Mouse (Mus musculus) intestine, embryonic 15.5 days (tissue): Measurements from ENCODE around the gene Asna1. TPM values are rescaled to one million over a fixed set of nuclear protein-coding genes. Genes with fewer than 3 reads are reported as not detected.

ENCODE experiments used
- ATAC-seq: fragments of 200-750 bp; cut with Nextera tagmentation; 2 replicates; pipeline ENCODE4 v1.8.0; 2017; ENCODE audit warnings: moderate TSS enrichment, moderate library complexity
- H3K27ac ChIP-seq: fragments of 300-500 bp; sonication (generic); 2 replicates; pipeline ENCODE4 v1.5.1; 2015; ENCODE audit warnings: mild to moderate bottlenecking, inconsistent platforms
- H3K27me3 ChIP-seq: fragments of 300-500 bp; sonication (generic); replicated peaks from 2 replicates; pipeline ENCODE4 v1.6.1; 2015; ENCODE audit warnings: inconsistent platforms
- H3K36me3 ChIP-seq: fragments of 300-500 bp; sonication (generic); 2 replicates; pipeline ENCODE4 v1.6.1; 2015; ENCODE audit warnings: inconsistent platforms
- H3K4me1 ChIP-seq: fragments of 300-500 bp; sonication (generic); replicated peaks from 2 replicates; pipeline ENCODE4 v1.6.1; 2015; ENCODE audit warnings: inconsistent platforms
- H3K4me2 ChIP-seq: fragments of 300-500 bp; sonication (generic); replicated peaks from 2 replicates; pipeline ENCODE4 v1.6.1; 2015; ENCODE audit warnings: mild to moderate bottlenecking, inconsistent platforms
- H3K4me3 ChIP-seq: fragments of 300-500 bp; sonication (generic); replicated peaks from 2 replicates; pipeline ENCODE4 v1.5.1; 2015; ENCODE audit warnings: inconsistent platforms
- H3K9ac ChIP-seq: fragments of 300-500 bp; sonication (generic); 2 replicates; pipeline ENCODE4 v1.6.1; 2015; ENCODE audit warnings: inconsistent platforms
- H3K9me3 ChIP-seq: fragments of 300-500 bp; sonication (generic); 2 replicates; pipeline ENCODE4 v1.6.1; 2016; ENCODE audit warnings: inconsistent platforms
- WGBS: fragments of 180-500 bp; shearing (Covaris S2); methylation state at CpG from one replicate; pipeline ENCODE4 v1.1.7; 2015; 5-methylcytosine and 5-hydroxymethylcytosine counted together
- polyA plus RNA-seq: library from polyadenylated mRNA; unstranded; fragments of >200 nt; fragmentation: Nextera tagmentation; extraction: Ambion mirVana; gene quantifications from 2 replicates; pipeline ENCODE4 v1.2.1, GENCODE M21; 2015

The Asna1 gene
- polyA plus RNA-seq, 1 experiment from 2014 or later: 125 TPM

- peak overlapping the region; percentile 94 for H3K9ac ChIP-seq
- WGBS: 2% methylated on average over 2 of the region's 2 CpGs
- no peak for ATAC-seq
- peak overlapping the region; percentile 81 for H3K4me2 ChIP-seq
- H3K9me3 ChIP-seq: no peaks in the 10 kb centered on the region
- no peaks in the 10 kb centered on the region for H3K27me3 ChIP-seq
- H3K4me1 ChIP-seq: peaks cover 27% of the 10 kb centered on the region
- H3K4me3 ChIP-seq: peak overlapping the region; percentile 70
- H3K36me3 ChIP-seq: peaks cover 19% of the 10 kb centered on the region; the same call in 1 of the 2 replicates
- H3K27ac ChIP-seq: peak overlapping the region; percentile 89
Observed at GRCm38 (mm10) chr8:84968650-84969049, 56.4 kb downstream of the Asna1 start.

Other genes starting within 250 kb of the Asna1 start
- gene Nfix, start 224.9 kb downstream of the Asna1 start, polyA plus RNA-seq: 14.2 and 14.8 TPM in 2 replicates
- 4.5 and 5.3 TPM in 2 replicates for gene Dand5, start 202.5 kb downstream of the Asna1 start, polyA plus RNA-seq
- 61.7 and 62.6 TPM in 2 replicates for gene Gadd45gip1, start 193.8 kb downstream of the Asna1 start, polyA plus RNA-seq
- gene Rad23a, start 184.6 kb downstream of the Asna1 start, polyA plus RNA-seq: 102 and 106 TPM in 2 replicates
- gene Calr, start 178.3 kb downstream of the Asna1 start, polyA plus RNA-seq: 1,038 and 1,157 TPM in 2 replicates
- gene Farsa, start 168.3 kb downstream of the Asna1 start, polyA plus RNA-seq: 83.1 and 92.7 TPM in 2 replicates
- 49.9 and 54.4 TPM in 2 replicates for gene Syce2, start 153.2 kb downstream of the Asna1 start, polyA plus RNA-seq
- 42.8 and 49.2 TPM in 2 replicates for gene Gcdh, start 131.4 kb downstream of the Asna1 start, polyA plus RNA-seq
- 6.4 and 7.7 TPM in 2 replicates for gene Klf1, start 123.4 kb downstream of the Asna1 start, polyA plus RNA-seq
- 8.7 and 10.2 TPM in 2 replicates for gene Dnase2a, start 116.7 kb downstream of the Asna1 start, polyA plus RNA-seq
- 1.6 TPM in 2 replicates for gene Mast1, start 87.9 kb downstream of the Asna1 start, polyA plus RNA-seq
- gene Rtbdn, start 78.3 kb downstream of the Asna1 start, polyA plus RNA-seq: 0.31 and 0.51 TPM in 2 replicates
- gene Gm49661, start 55.8 kb downstream of the Asna1 start, polyA plus RNA-seq: not detected in 2 replicates
- gene Prdx2, start 55.7 kb downstream of the Asna1 start, polyA plus RNA-seq: 581 and 615 TPM in 2 replicates
- 116 and 117 TPM in 2 replicates for gene Rnaseh2a, start 55.5 kb downstream of the Asna1 start, polyA plus RNA-seq
- gene Junb, start 46.6 kb downstream of the Asna1 start, polyA plus RNA-seq: 28.4 and 30.7 TPM in 2 replicates
- gene Hook2, start 34.7 kb downstream of the Asna1 start, polyA plus RNA-seq: 68.7 and 75.8 TPM in 2 replicates
- gene Best2, start 10.8 kb downstream of the Asna1 start, polyA plus RNA-seq: 0.14 and 0.76 TPM in 2 replicates
- gene Trir, start 1.5 kb upstream of the Asna1 start, polyA plus RNA-seq: 110 and 113 TPM in 2 replicates
- 28.1 and 29.4 TPM in 2 replicates for gene Tnpo2, start 11.6 kb upstream of the Asna1 start, polyA plus RNA-seq
- gene Fbxw9, start 34.8 kb upstream of the Asna1 start, polyA plus RNA-seq: 25.2 and 27.4 TPM in 2 replicates
- gene Gm5741, start 42.7 kb upstream of the Asna1 start, polyA plus RNA-seq: not detected in 2 replicates
- gene Dhps, start 46.5 kb upstream of the Asna1 start, polyA plus RNA-seq: 56.6 and 57.5 TPM in 2 replicates
- gene Wdr83os, start 55.5 kb upstream of the Asna1 start, polyA plus RNA-seq: 133 and 151 TPM in 2 replicates
- gene Wdr83, start 56.0 kb upstream of the Asna1 start, polyA plus RNA-seq: 35.7 and 42.9 TPM in 2 replicates
- gene Man2b1, start 58.0 kb upstream of the Asna1 start, polyA plus RNA-seq: 55.4 and 55.7 TPM in 2 replicates
- 2.7 TPM in 2 replicates for gene Zfp791, start 97.8 kb upstream of the Asna1 start, polyA plus RNA-seq
- gene Cks1brt, start 126.6 kb upstream of the Asna1 start, polyA plus RNA-seq: not detected in 2 replicates
- gene Olfr371, start 200.7 kb upstream of the Asna1 start, polyA plus RNA-seq: not detected in 2 replicates